Mouse (Mus musculus) mesoderm, embryonic 11.5 days (tissue): Measurements from ENCODE around the gene Tnnt2.

Experiments
- DNase-seq: peaks from one replicate; pipeline ENCODE4 v3.0.0-alpha.2; 2012; ENCODE audit warnings: low read depth, low spot score

The Tnnt2 gene

GRCm38 (mm10) chr1:135835716-135836483 is at the start of gene Tnnt2:
Tnnt2 (plus strand) TSS chr1:135836354.
- DNase-seq: peak; percentile 37

GRCm38 (mm10) chr1:135787799-135788198 is 48.4 kb upstream of the Tnnt2 start:
- peak; percentile 86 for DNase-seq

- peak; percentile 26 for DNase-seq
These were observed 47.4 kb upstream of the Tnnt2 start for GRCm38 (mm10) chr1:135788708-135789107.

GRCm38 (mm10) chr1:135789815-135790214 is 46.3 kb upstream of the Tnnt2 start:
- DNase-seq: peak; percentile 69

GRCm38 (mm10) chr1:135792143-135792939 is 43.8 kb upstream of the Tnnt2 start:
- no peak for DNase-seq

- no peak for DNase-seq
These were observed 42.6 kb upstream of the Tnnt2 start for GRCm38 (mm10) chr1:135793370-135794215.

- no peak for DNase-seq
These were observed 41.7 kb upstream of the Tnnt2 start for GRCm38 (mm10) chr1:135794216-135795134.

- DNase-seq: no peak
These were observed 37.7 kb upstream of the Tnnt2 start for GRCm38 (mm10) chr1:135798492-135798891.

- no peak for DNase-seq
These were observed 37.0 kb upstream of the Tnnt2 start for GRCm38 (mm10) chr1:135799109-135799627.

GRCm38 (mm10) chr1:135800192-135800950 is 35.8 kb upstream of the Tnnt2 start:
- DNase-seq: no peak

GRCm38 (mm10) chr1:135807546-135807945 is 28.6 kb upstream of the Tnnt2 start:
- DNase-seq: no peak

GRCm38 (mm10) chr1:135810180-135810579 is 26.0 kb upstream of the Tnnt2 start:
- DNase-seq: no peak

- peak; percentile 81 for DNase-seq
These were observed 25.0 kb upstream of the Tnnt2 start for GRCm38 (mm10) chr1:135811016-135811646.

GRCm38 (mm10) chr1:135812205-135812604 is 23.9 kb upstream of the Tnnt2 start:
- no peak for DNase-seq

- DNase-seq: no peak
These were observed 23.5 kb upstream of the Tnnt2 start for GRCm38 (mm10) chr1:135812618-135813017.

- DNase-seq: no peak
These were observed 23.1 kb upstream of the Tnnt2 start for GRCm38 (mm10) chr1:135813071-135813470.

- DNase-seq: no peak
These were observed 22.3 kb upstream of the Tnnt2 start for GRCm38 (mm10) chr1:135813687-135814395.

GRCm38 (mm10) chr1:135814531-135814930 is 21.6 kb upstream of the Tnnt2 start:
- DNase-seq: no peak

- no peak for DNase-seq
These were observed 18.6 kb upstream of the Tnnt2 start for GRCm38 (mm10) chr1:135817595-135817994.
